Mouse (Mus musculus) hindbrain, postnatal 0 days (tissue): ENCODE measurements around the gene Hc. TPM values are rescaled to one million over a fixed set of nuclear protein-coding genes. Genes with fewer than 3 reads are reported as not detected.

Experiments used
- ATAC-seq: fragments of 200-750 bp; cut with Nextera tagmentation; 2 replicates; pipeline ENCODE4 v1.8.0; 2017; ENCODE audit warnings: mild to moderate bottlenecking, moderate TSS enrichment, moderate library complexity
- DNase-seq: peaks from one replicate; pipeline ENCODE4 v3.0.0-alpha.2; 2015; ENCODE audit warnings: low spot score
- H3K27ac ChIP-seq: fragments of 300-500 bp; sonication (generic); 2 replicates; pipeline ENCODE4 v1.5.1; 2014; ENCODE audit warnings: mild to moderate bottlenecking
- H3K27me3 ChIP-seq: fragments of 300-500 bp; sonication (generic); 2 replicates; pipeline ENCODE4 v1.6.1; 2014; ENCODE audit warnings: low read length, mixed read lengths; ENCODE audit not compliant: insufficient read depth
- H3K36me3 ChIP-seq: fragments of 300-500 bp; sonication (generic); 2 replicates; pipeline ENCODE4 v1.6.1; 2014; ENCODE audit warnings: low read length, mixed read lengths; ENCODE audit not compliant: insufficient read depth
- H3K4me1 ChIP-seq: fragments of 300-500 bp; sonication (generic); 2 replicates; pipeline ENCODE4 v1.6.1; 2014; ENCODE audit warnings: antibody characterized with exemption, low read length, mixed read lengths; ENCODE audit not compliant: insufficient read depth
- H3K4me2 ChIP-seq: fragments of 300-500 bp; sonication (generic); 2 replicates; pipeline ENCODE4 v1.6.1; 2014; ENCODE audit warnings: low read depth, mild to moderate bottlenecking, low read length, moderate library complexity, mixed read lengths
- H3K4me3 ChIP-seq: fragments of 300-500 bp; sonication (generic); 2 replicates; pipeline ENCODE4 v1.5.1; 2014; ENCODE audit warnings: low read length
- H3K9ac ChIP-seq: fragments of 300-500 bp; sonication (generic); replicated peaks from 2 replicates; pipeline ENCODE4 v1.6.1; 2014; ENCODE audit warnings: mild to moderate bottlenecking, low read length, moderate library complexity, mixed read lengths
- H3K9me3 ChIP-seq: fragments of 300-500 bp; sonication (generic); 2 replicates; pipeline ENCODE4 v1.6.1; 2016; ENCODE audit warnings: low read length, mixed read lengths
- CTCF ChIP-seq: IDR thresholded peaks from 2 replicates; pipeline ENCODE4 v1.5.1; 2016; ENCODE audit warnings: antibody characterized with exemption, control low read depth, low read depth
- WGBS: fragments of 180-500 bp; shearing (Covaris S2); extraction: QIAGEN DNeasy Blood & Tissue Kit; methylation state at CpG from one replicate; pipeline ENCODE4 v1.1.7; 2014; 5-methylcytosine and 5-hydroxymethylcytosine counted together
- polyA plus RNA-seq: library from polyadenylated mRNA; unstranded; fragments of >200 nt; fragmentation: Nextera tagmentation; extraction: Ambion mirVana; gene quantifications from 2 replicates; pipeline ENCODE4 v1.2.1, GENCODE M21; 2015
- total RNA-seq: library from RNA; depleted of rRNA; stranded (reverse); fragments of >200 nt; gene quantifications from 2 replicates; pipeline ENCODE4 v1.2.3, GENCODE M21; 2014

Hc gene
- total and polyA plus RNA-seq, 2 experiments from 2014 or later: 0.10 to 0.69 TPM

GRCm38 (mm10) chr2:34971080-34971888 lies 90.0 kb downstream of the Hc start:
- 76% methylated on average over 11 of the region's 11 CpGs for WGBS
- H3K36me3 ChIP-seq: no peaks in the 10 kb centered on the region
- H3K4me2 ChIP-seq: no peak overlapping the region
- TF ChIP-seq CTCF: no peak
- H3K9me3 ChIP-seq: no peaks in the 10 kb centered on the region
- H3K27me3 ChIP-seq: no peaks in the 10 kb centered on the region
- H3K27ac ChIP-seq: no peak overlapping the region
- no peak for DNase-seq
- H3K9ac ChIP-seq: no peak overlapping the region
- ATAC-seq: no peak
- no peak overlapping the region for H3K4me3 ChIP-seq
- H3K4me1 ChIP-seq: no peaks in the 10 kb centered on the region

GRCm38 (mm10) chr2:34970092-34970750 lies 91.0 kb downstream of the Hc start:
- H3K4me3 ChIP-seq: no peak overlapping the region
- H3K4me2 ChIP-seq: no peak overlapping the region
- no peaks in the 10 kb centered on the region for H3K4me1 ChIP-seq
- 41% methylated on average over 9 of the region's 9 CpGs for WGBS
- no peaks in the 10 kb centered on the region for H3K9me3 ChIP-seq
- peak; percentile 82 for TF ChIP-seq CTCF
- no peaks in the 10 kb centered on the region for H3K36me3 ChIP-seq
- DNase-seq (peak; percentile 80), ATAC-seq (peak; percentile 58; the same call in 1 of the 2 replicates)
- no peak overlapping the region for H3K27ac ChIP-seq
- no peak overlapping the region for H3K9ac ChIP-seq
- H3K27me3 ChIP-seq: no peaks in the 10 kb centered on the region

- no peak overlapping the region for H3K27ac ChIP-seq
- H3K4me1 ChIP-seq: no peaks in the 10 kb centered on the region
- ATAC-seq (no peak), DNase-seq (peak; percentile 45)
- no peak overlapping the region for H3K4me2 ChIP-seq
- TF ChIP-seq CTCF: no peak
- H3K27me3 ChIP-seq: no peaks in the 10 kb centered on the region
- 42% methylated on average over 7 of the region's 7 CpGs for WGBS
- no peaks in the 10 kb centered on the region for H3K9me3 ChIP-seq
- no peaks in the 10 kb centered on the region for H3K36me3 ChIP-seq
- no peak overlapping the region for H3K4me3 ChIP-seq
- H3K9ac ChIP-seq: no peak overlapping the region
Observed at GRCm38 (mm10) chr2:34969166-34969565, 92.1 kb downstream of the Hc start.

GRCm38 (mm10) chr2:34966243-34966934 lies 94.8 kb downstream of the Hc start:
- H3K9ac ChIP-seq: no peak overlapping the region
- H3K27ac ChIP-seq: no peak overlapping the region
- H3K4me3 ChIP-seq: no peak overlapping the region
- DNase-seq: no peak
- H3K9me3 ChIP-seq: no peaks in the 10 kb centered on the region
- no peaks in the 10 kb centered on the region for H3K27me3 ChIP-seq
- H3K4me1 ChIP-seq: no peaks in the 10 kb centered on the region
- no peaks in the 10 kb centered on the region for H3K36me3 ChIP-seq
- no peak for ATAC-seq
- no peak overlapping the region for H3K4me2 ChIP-seq
- TF ChIP-seq CTCF: no peak
- 94% methylated on average over 8 of the region's 8 CpGs for WGBS

- Histone ChIP-seq H3K27me3 (no peaks in the 10 kb centered on the region), H3K4me3 (no peak overlapping the region), H3K9ac (no peak overlapping the region), H3K4me2 (no peak overlapping the region), H3K27ac (no peak overlapping the region), H3K36me3 (no peaks in the 10 kb centered on the region), H3K9me3 (no peaks in the 10 kb centered on the region), H3K4me1 (no peaks in the 10 kb centered on the region)
- WGBS: 74% methylated on average over 8 of the region's 8 CpGs
- DNase-seq: no peak
- ATAC-seq: no peak
- TF ChIP-seq CTCF: peak; percentile 14; the same call in 1 of the 2 replicates
Observed at GRCm38 (mm10) chr2:34965806-34966205, 95.4 kb downstream of the Hc start.

- no peaks in the 10 kb centered on the region for H3K36me3 ChIP-seq
- 49% methylated on average over 9 of the region's 9 CpGs for WGBS
- H3K4me3 ChIP-seq: no peak overlapping the region
- no peaks in the 10 kb centered on the region for H3K9me3 ChIP-seq
- ATAC-seq: no peak
- TF ChIP-seq CTCF: no peak
- no peak overlapping the region for H3K4me2 ChIP-seq
- no peaks in the 10 kb centered on the region for H3K4me1 ChIP-seq
- H3K27ac ChIP-seq: no peak overlapping the region
- H3K27me3 ChIP-seq: no peaks in the 10 kb centered on the region
- no peak for DNase-seq
- no peak overlapping the region for H3K9ac ChIP-seq
Observed at GRCm38 (mm10) chr2:34965293-34965692, 95.9 kb downstream of the Hc start.
